Mouse (Mus musculus) testis, adult 2 months (tissue): ENCODE measurements around the gene Stag2.

Experiments
- CTCF ChIP-seq: fragments of 200-500 bp; IDR thresholded peaks from 2 replicates; pipeline ENCODE4 v1.5.1; 2012; ENCODE audit warnings: low read depth, mild to moderate bottlenecking, inconsistent platforms, low read length, moderate library complexity; ENCODE audit not compliant: control insufficient read depth, insufficient read depth, insufficient replicate concordance
- POLR2A ChIP-seq: fragments of 200-500 bp; IDR thresholded peaks from 2 replicates; pipeline ENCODE4 v1.6.1; 2012; ENCODE audit warnings: low read depth, mild to moderate bottlenecking, inconsistent platforms, low read length, moderate library complexity; ENCODE audit not compliant: control insufficient read depth

- TF ChIP-seq POLR2A (no peak), CTCF (no peak)
Observed at GRCm38 (mm10) chrX:42215742-42216141, 66.6 kb downstream of the Stag2 start.
